Mouse (Mus musculus) bone marrow macrophage, adult 2 months (primary cell): ENCODE measurements at regions not wholly inside any gene's neighbourhood (a gene's known extent, or its start where the extent isn't known, plus 50 kb on each side); places are given as distances from the start of the nearest gene placed in this dataset.

Experiments
- CTCF ChIP-seq: IDR thresholded peaks from 2 replicates; pipeline ENCODE4 v1.5.1; 2012; ENCODE audit warnings: low read depth, mild to moderate bottlenecking, low read length, moderate library complexity
- POLR2A ChIP-seq: IDR thresholded peaks from 2 replicates; pipeline ENCODE4 v1.6.1; 2012; ENCODE audit warnings: mild to moderate bottlenecking, low read depth, low read length, borderline replicate concordance

DNA sequence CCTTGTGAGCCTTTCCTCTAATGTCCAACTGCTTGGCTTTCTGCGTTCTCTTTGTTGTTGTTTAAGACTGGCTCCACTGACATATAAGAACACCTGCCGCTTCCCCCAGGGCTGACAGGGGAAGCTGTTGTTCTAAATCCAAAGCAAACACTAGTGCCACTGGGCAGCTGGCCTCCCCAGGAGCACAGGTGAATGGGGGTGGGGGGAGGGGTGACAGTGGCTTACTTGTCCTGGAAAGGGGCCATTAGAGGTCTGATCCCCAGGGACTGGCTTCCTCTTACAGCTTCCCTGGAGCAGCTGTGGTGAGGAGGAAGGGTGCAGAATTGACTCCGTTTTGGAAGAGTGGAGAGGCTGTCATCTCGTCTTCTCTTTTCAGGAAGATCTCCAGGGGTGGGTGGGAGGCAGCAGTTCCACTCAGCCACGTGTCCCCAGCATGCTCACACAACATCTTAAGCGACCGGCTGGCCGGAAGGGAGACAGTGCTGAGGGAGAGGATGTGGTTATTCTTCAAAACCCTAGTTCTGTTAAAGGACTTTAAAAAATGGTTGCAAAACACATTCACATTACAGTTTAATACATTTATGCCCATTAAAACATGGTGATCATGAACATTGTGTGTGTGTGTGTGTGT lies 688.5 kb upstream of the Car8 start:
- TF ChIP-seq CTCF, result no peak
- TF ChIP-seq POLR2A, result no peak
